Mouse (Mus musculus): ENCODE measurements around the gene Mad1l1. TPM values are rescaled to one million over a fixed set of nuclear protein-coding genes. Genes with fewer than 3 reads are reported as not detected.

Mad1l1 gene
- total RNA-seq, 2 experiments from 2014 or later, result 11.6 to 46.6 TPM

- no peak for ATAC-seq (ENCODE audit: poor library complexity, severe bottlenecking)
These were observed 211.3 kb downstream of the Mad1l1 start for GRCm38 (mm10) chr5:140110024-140110423.

- ATAC-seq (ENCODE audit: poor library complexity, severe bottlenecking), result peak; percentile 96
These were observed 213.4 kb downstream of the Mad1l1 start for GRCm38 (mm10) chr5:140107907-140108306.

- ATAC-seq (ENCODE audit: poor library complexity, severe bottlenecking), result no peak
These were observed 215.3 kb downstream of the Mad1l1 start for GRCm38 (mm10) chr5:140106051-140106450.

GRCm38 (mm10) chr5:140104891-140105290 lies 216.5 kb downstream of the Mad1l1 start:
- ATAC-seq (ENCODE audit: poor library complexity, severe bottlenecking), result no peak

GRCm38 (mm10) chr5:140102731-140103130 lies 218.6 kb downstream of the Mad1l1 start:
- no peak for ATAC-seq (ENCODE audit: poor library complexity, severe bottlenecking)

- ATAC-seq (ENCODE audit: poor library complexity, severe bottlenecking), result no peak
These were observed 219.8 kb downstream of the Mad1l1 start for GRCm38 (mm10) chr5:140101409-140102009.

GRCm38 (mm10) chr5:140098711-140099110 lies 222.6 kb downstream of the Mad1l1 start:
- no peak for ATAC-seq (ENCODE audit: poor library complexity, severe bottlenecking)

GRCm38 (mm10) chr5:140095203-140095602 lies 226.1 kb downstream of the Mad1l1 start:
- no peak for ATAC-seq (ENCODE audit: poor library complexity, severe bottlenecking)

DNA sequence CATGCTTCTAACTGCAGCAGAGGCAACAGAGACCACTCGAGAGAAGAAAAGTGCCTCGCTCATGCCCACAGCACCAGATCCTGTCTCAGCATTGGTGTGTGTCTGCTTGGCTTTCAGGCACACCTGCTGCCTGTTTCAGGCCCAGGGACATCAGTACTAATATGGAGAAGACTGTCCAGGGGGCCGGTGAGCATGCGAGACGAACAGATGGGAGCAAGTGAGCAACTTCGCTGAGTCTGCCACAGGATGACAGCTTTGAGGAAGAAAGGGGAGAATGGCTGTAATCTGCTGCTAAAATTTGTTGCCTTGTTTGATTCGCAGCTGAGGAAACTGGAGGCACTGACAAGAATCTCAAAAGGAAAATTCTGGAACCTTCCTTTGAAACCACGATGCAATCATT lies 227.9 kb downstream of the Mad1l1 start:
- ATAC-seq (ENCODE audit: poor library complexity, severe bottlenecking), result no peak

GRCm38 (mm10) chr5:140091601-140092000 lies 229.8 kb downstream of the Mad1l1 start:
- no peak for ATAC-seq (ENCODE audit: poor library complexity, severe bottlenecking)

DNA sequence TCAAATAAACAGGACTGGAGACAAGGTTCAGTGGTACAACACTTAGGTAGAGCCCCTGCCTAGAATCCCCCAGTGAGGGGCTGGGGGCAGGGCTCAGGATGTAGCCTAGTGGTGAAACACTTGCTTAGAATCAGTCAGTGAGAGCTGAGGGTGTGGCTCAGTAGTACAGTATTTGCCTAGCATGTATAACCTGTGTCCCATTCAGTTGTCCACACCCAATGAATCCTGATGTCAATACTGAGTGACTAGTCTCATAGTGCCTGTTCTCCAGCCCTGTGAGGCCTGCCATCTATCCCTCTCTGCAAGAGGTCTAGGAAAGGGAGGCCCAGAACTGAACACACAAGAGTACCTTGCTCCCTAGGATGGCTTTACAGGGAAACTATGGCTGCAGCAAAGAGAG lies 232.1 kb downstream of the Mad1l1 start:
- no peak for ATAC-seq (ENCODE audit: poor library complexity, severe bottlenecking)

DNA sequence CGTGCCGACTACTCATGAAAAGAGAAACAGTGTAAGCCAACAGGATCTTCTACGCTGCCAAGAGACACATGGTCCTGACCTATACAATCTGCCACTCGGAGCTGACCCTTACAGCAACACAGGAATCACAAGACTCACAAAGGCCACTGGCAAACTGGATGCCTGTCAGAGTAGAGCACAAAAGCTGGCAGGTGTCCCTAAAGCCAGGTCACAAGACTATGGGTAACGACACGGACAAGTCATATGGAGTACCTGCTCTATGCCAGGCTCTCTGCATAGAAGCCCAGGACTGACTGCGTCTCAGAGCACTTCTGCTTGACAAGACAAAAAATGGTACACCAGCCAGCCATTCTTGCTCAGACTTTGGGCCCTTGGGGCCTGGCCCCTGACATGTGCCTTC lies 234.1 kb downstream of the Mad1l1 start:
- ATAC-seq (ENCODE audit: poor library complexity, severe bottlenecking), result no peak

DNA sequence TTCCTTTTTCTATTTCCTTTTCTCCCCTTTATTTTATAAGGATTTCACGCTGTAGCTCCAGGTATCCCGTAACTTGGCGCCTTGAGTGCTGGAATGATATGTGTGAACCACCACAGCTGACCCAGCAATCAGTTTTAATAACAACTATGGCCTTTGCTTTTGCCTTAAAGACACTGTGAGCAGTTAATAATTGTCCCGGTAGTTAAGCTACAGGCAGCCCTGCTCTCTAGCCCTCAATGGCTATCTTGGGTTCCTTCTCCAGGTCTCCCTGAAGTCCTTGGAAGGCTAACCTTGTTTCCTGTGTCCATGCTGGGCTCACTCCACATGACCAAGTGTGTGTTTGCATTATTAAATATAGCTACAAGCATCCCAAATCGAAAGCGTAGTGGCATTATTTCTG lies 237.0 kb downstream of the Mad1l1 start:
- no peak for ATAC-seq (ENCODE audit: poor library complexity, severe bottlenecking)

DNA sequence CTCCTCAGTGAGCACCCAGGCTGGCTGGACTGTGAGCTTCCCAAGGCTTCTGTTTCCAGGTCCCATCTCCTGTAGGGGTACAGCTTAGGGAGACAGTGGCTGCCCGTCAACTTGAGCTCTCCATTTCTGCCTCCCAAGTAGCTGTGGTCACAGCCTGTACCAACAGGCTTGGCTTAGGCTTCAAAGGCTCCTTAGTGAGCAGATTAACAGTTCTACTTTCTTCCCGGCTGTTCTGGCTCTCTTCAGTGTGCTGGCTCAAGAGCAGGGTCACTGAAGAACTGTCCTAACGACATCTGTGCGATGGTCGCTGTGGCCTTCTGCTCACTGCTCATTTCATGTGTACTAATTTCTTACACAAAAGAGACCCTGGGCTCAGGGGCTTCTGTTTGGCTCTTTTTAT lies 237.4 kb downstream of the Mad1l1 start:
- no peak for ATAC-seq (ENCODE audit: poor library complexity, severe bottlenecking)

- no peak for ATAC-seq (ENCODE audit: poor library complexity, severe bottlenecking)
These were observed 239.0 kb downstream of the Mad1l1 start for GRCm38 (mm10) chr5:140082204-140082812.

- no peak for ATAC-seq (ENCODE audit: poor library complexity, severe bottlenecking)
These were observed 240.3 kb downstream of the Mad1l1 start for GRCm38 (mm10) chr5:140081084-140081483.

DNA sequence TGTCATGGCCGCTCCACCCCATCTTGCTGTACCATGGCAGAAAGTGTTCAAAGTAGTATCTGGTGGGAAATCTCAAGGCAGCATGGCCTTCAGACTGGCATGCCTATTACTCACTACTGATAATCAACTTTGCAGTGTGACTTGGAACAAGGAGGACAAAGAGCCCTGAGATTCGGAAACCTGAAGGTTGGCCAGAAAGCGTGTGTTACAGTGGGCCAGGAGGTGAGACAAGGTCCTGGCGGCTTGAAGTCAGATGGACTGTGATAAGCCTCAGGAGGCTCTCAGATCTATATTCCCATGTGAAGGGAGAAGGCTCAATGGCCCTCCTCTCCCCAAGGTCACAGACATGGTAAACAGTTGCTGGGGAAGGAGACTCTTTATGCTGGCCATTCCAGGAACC lies 241.8 kb downstream of the Mad1l1 start:
- ATAC-seq (ENCODE audit: poor library complexity, severe bottlenecking), result no peak

DNA sequence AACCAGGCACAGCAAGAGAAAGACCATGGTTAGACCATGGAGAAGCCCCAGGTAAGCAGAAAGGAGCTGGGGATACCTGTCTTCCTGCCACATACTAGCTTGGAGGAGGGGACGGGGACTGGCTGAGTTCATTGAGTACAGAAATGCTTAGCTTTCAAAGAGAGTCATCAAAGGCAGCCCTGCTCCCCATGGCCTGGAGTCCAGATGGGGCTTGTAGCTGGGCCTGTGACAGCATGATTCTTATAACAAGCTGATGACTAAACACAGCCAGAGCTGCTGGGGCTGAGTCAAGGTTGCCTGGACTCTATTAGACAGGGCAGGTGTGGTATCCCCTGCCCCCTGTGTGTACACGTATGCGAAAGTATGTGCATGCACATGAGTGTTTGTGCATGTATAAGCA lies 242.9 kb downstream of the Mad1l1 start:
- no peak for ATAC-seq (ENCODE audit: poor library complexity, severe bottlenecking)

- ATAC-seq (ENCODE audit: poor library complexity, severe bottlenecking), result no peak
These were observed 244.9 kb downstream of the Mad1l1 start for GRCm38 (mm10) chr5:140076438-140076837.

DNA sequence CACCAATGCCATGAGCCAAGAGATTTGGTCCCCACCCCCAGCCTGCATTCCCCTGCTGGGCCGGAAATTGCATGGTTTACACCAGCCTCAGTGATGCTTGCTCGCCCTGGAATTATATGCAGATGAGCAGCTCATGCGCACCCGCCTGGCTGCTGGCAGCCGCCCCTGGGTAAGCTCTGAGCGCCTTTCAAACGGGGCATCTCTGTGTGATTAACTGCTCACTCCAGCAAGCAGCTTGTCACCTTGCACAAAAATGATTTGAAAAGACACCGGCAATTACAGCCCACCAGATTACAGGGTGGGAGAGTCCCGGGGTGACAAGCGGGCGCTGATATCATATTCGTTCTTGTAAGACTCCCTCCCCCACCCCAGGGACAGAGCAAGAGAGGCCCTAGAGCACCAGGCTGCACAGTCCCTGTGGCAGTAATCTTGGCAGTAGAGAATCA lies 247.7 kb downstream of the Mad1l1 start:
- ATAC-seq (ENCODE audit: poor library complexity, severe bottlenecking), result no peak

DNA sequence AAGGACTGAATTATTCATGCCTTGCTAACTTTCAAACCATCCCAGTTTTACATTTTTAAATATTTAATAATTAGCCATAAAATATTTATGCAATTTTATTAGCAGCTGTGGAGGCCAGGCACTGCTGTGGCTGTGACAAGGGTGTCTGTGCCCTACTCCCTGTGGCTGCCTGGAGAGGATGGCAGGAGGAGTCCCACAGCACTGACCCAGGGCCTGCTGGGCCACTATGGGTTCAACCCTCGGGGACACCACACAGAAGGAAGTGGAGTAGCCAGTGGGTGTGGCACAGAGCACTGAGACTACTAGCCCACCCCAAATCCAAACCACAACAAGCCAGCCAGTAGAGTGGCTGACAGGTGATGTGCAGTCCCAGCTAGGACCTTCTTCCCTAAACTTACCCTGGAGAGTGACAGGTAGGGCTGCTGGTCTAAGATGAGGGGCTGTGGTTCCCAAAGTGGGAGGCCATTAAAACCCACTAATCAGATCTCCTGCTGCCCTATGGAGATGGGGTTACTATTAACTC lies 248.1 kb downstream of the Mad1l1 start:
- no peak for ATAC-seq (ENCODE audit: poor library complexity, severe bottlenecking)

GRCm38 (mm10) chr5:140068506-140068905 lies 252.8 kb downstream of the Mad1l1 start:
- ATAC-seq (ENCODE audit: poor library complexity, severe bottlenecking), result no peak

DNA sequence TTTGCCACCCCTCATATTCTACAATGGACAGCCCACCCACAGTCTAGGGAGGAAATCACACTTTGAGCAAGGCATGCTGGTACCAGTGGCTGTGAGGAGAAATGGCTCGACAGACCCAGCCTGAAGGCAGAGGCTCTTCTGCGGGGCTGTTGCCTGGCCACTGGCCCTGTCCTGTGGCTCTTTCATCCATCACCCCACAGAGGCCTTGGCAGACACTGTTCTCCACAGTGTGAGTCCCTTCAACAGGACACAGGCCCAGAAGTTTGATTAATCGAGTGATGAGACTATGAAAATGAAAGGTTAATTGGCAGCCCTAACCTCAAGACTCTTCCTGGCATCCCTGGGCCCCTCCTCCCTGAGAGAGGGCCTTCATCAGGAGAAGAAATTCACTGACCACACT lies 253.3 kb downstream of the Mad1l1 start:
- ATAC-seq (ENCODE audit: poor library complexity, severe bottlenecking), result no peak

Measured in megakaryocyte, adult 5-6 weeks (primary cell).